Mouse (Mus musculus) E14TG2a.4 (cell line): ENCODE results near the gene Nbas.

Experiments used
- CTCF ChIP-seq: conservative IDR thresholded peaks from 2 replicates; pipeline ENCODE4 v1.5.1; 2014; ENCODE audit warnings: low read length
- NANOG ChIP-seq: IDR thresholded peaks from 2 replicates; pipeline ENCODE4 v1.6.1; 2014; ENCODE audit warnings: borderline replicate concordance, low read length, mixed read lengths

- no peak for TF ChIP-seq CTCF
- no peak for TF ChIP-seq NANOG
Observed at GRCm38 (mm10) chr12:13358849-13359248, 89.9 kb downstream of the Nbas start.
